Mouse (Mus musculus) right cerebral cortex, postnatal 14 days (tissue): ENCODE measurements around the gene Grin3b.

Source experiments
- DNase-seq: peaks from one replicate; pipeline ENCODE4 v3.0.0; 2022

Grin3b gene

GRCm38 (mm10) chr10:79970415-79971182 is at the start of gene Grin3b:
Gene Grin3b (plus strand): TSS chr10:79970715.
- DNase-seq: no peak

- DNase-seq: no peak
Measured at GRCm38 (mm10) chr10:79920958-79921535, 49.5 kb upstream of the Grin3b start, which contains the start of gene R3hdm4. Gene R3hdm4 (minus strand): TSS chr10:79921208.

- no peak for DNase-seq
Measured at GRCm38 (mm10) chr10:79921572-79921971, 48.9 kb upstream of the Grin3b start.

- peak; percentile 96 for DNase-seq
Measured at GRCm38 (mm10) chr10:79924998-79925784, 45.3 kb upstream of the Grin3b start.

GRCm38 (mm10) chr10:79925785-79926490 is 44.6 kb upstream of the Grin3b start:
- no peak for DNase-seq

- peak; percentile 80 for DNase-seq
Measured at GRCm38 (mm10) chr10:79926491-79927323, 43.8 kb upstream of the Grin3b start, which contains the start of gene Arid3a. Gene Arid3a (plus strand): TSS chr10:79927043.

GRCm38 (mm10) chr10:79927324-79928029 is 43.0 kb upstream of the Grin3b start:
- DNase-seq: peak; percentile 49

- DNase-seq: no peak
Measured at GRCm38 (mm10) chr10:79928030-79928694, 42.4 kb upstream of the Grin3b start.

GRCm38 (mm10) chr10:79928907-79929701 is 41.4 kb upstream of the Grin3b start:
- DNase-seq: no peak

GRCm38 (mm10) chr10:79929967-79930825 is 40.3 kb upstream of the Grin3b start:
- DNase-seq: no peak

- DNase-seq: no peak
Measured at GRCm38 (mm10) chr10:79930826-79931186, 39.7 kb upstream of the Grin3b start.

GRCm38 (mm10) chr10:79931797-79932196 is 38.7 kb upstream of the Grin3b start:
- no peak for DNase-seq

- peak; percentile 54 for DNase-seq
Measured at GRCm38 (mm10) chr10:79932736-79933135, 37.8 kb upstream of the Grin3b start.

GRCm38 (mm10) chr10:79933145-79933679 is 37.3 kb upstream of the Grin3b start:
- no peak for DNase-seq

- no peak for DNase-seq
Measured at GRCm38 (mm10) chr10:79933861-79934260, 36.7 kb upstream of the Grin3b start.

- DNase-seq: peak; percentile 70
Measured at GRCm38 (mm10) chr10:79934272-79934721, 36.2 kb upstream of the Grin3b start.

GRCm38 (mm10) chr10:79934794-79935569 is 35.5 kb upstream of the Grin3b start:
- DNase-seq: no peak
